Mouse (Mus musculus): ENCODE measurements around the gene Stxbp3.

Gene Stxbp3

DNA sequence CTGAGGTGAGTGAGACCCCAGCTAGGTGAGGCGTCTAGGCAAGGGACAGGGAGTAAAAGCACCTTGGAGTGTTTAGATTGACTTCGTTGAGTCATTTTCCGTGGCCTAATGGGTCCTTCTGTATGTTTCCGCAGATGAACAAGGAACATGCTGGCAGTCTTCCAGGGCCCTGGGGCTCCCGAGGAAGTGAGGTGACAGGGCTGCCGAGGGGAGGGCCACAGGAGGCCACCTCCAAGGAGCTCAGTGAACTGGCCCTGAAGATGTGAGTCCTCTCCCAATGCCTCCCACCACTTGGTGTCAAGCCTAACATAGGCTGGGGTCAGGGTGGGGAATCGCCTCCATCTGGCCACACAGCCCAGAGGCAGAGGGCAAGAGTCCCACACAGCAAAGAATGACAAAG is 75.3 kb downstream of the Stxbp3 start:
- no peak for DNase-seq (ENCODE audit: low read depth, low spot score)

GRCm38 (mm10) chr3:108763691-108764090 is 76.6 kb downstream of the Stxbp3 start:
- DNase-seq (ENCODE audit: low read depth, low spot score), result no peak

- DNase-seq (ENCODE audit: low read depth, low spot score), result no peak
Observed at GRCm38 (mm10) chr3:108762597-108763111, 77.7 kb downstream of the Stxbp3 start.

GRCm38 (mm10) chr3:108759566-108760420 is 80.5 kb downstream of the Stxbp3 start:
- DNase-seq (ENCODE audit: low read depth, low spot score), result no peak

- DNase-seq (ENCODE audit: low read depth, low spot score), result no peak
Observed at GRCm38 (mm10) chr3:108757570-108757969, 82.8 kb downstream of the Stxbp3 start.

DNA sequence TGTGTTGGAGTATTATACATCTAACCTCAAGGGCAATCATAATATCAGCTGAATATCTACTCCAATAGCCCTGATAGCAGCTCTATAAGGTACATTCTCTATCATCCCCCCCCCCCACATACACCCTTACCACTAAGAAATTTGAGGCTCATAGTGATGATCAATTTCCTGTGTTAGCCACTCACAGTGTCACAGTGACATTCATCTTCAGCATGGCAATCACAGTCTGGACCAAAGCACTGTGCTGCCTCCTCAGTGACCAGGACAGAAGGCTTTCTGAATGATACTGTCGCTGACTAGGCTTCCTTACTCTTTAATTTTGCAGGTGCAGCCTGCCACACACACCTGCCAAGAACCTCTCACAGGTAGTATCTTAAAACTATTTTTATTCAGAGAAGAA is 84.2 kb downstream of the Stxbp3 start:
- DNase-seq (ENCODE audit: low read depth, low spot score), result no peak

DNA sequence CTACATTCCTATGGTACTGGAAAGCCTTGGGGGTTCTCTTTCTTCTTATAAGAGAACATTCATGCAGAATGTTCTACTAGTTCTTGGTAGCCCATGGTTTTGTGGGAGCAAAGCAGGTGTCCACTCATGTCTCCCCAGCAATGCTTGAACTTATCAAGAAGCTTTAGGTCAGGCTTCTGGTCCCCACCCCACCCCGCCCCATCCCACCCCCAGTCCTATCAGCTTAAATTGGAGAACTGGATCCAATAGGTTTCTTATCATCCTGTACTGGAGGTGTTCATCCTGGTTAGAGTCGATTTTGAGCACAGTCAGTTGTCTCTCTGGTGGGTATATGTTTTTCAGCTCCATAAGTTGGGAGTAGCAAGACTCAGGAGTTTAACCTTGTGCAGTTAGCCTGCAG is 84.8 kb downstream of the Stxbp3 start:
- DNase-seq (ENCODE audit: low read depth, low spot score), result no peak

GRCm38 (mm10) chr3:108754541-108754940 is 85.8 kb downstream of the Stxbp3 start:
- DNase-seq (ENCODE audit: low read depth, low spot score), result no peak

GRCm38 (mm10) chr3:108751691-108752090 is 88.6 kb downstream of the Stxbp3 start:
- DNase-seq (ENCODE audit: low read depth, low spot score), result no peak

- DNase-seq (ENCODE audit: low read depth, low spot score), result no peak
Observed at GRCm38 (mm10) chr3:108751061-108751460, 89.3 kb downstream of the Stxbp3 start.

GRCm38 (mm10) chr3:108744060-108744459 is 96.3 kb downstream of the Stxbp3 start:
- no peak for DNase-seq (ENCODE audit: low read depth, low spot score)
